Mouse (Mus musculus) E14TG2a.4 (cell line): ENCODE results near the gene Nedd4.

Source experiments
- CTCF ChIP-seq: conservative IDR thresholded peaks from 2 replicates; pipeline ENCODE4 v1.5.1; 2014; ENCODE audit warnings: low read length
- NANOG ChIP-seq: IDR thresholded peaks from 2 replicates; pipeline ENCODE4 v1.6.1; 2014; ENCODE audit warnings: borderline replicate concordance, low read length, mixed read lengths

DNA sequence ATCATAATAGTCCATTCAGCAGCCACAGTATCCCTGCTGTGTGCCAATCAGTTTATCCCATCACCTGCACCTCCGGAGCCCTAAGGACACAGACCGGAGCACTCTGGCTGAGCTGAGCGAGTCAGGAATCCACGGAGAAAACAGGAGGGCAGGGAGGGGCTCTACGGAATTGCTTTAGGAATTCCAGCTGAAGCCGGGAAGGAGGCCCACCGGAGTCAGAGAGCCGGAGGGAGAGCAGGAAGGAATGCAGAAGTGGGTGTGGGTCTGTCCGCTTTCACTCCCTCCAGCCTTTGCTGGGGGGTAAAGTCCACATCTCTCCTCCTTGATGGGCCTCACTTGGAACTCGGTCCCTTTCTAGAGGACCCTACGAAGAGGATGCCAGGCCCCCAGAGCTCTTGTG, 116.9 kb downstream of the Nedd4 start:
- no peak for TF ChIP-seq CTCF
- no peak for TF ChIP-seq NANOG
